Mouse (Mus musculus) forelimb bud, embryonic 11.5 days (tissue): Measurements from ENCODE around the gene Frmpd1.
A peak's percentile ranks its signal among the peaks of the same experiment; 100 is the strongest.

ENCODE experiments used
- DNase-seq: peaks from one replicate; pipeline ENCODE4 v3.0.0-alpha.2; 2012; ENCODE audit warnings: low read depth, low spot score

Gene Frmpd1

GRCm38 (mm10) chr4:45320159-45320816 lies 135.6 kb downstream of the Frmpd1 start:
- peak; percentile 74 for DNase-seq

GRCm38 (mm10) chr4:45331139-45331538 lies 146.5 kb downstream of the Frmpd1 start:
- DNase-seq: no peak

- DNase-seq: no peak
Measured at GRCm38 (mm10) chr4:45332466-45332865, 147.8 kb downstream of the Frmpd1 start.
